Mouse (Mus musculus): ENCODE data around the gene Sox3. TPM values are rescaled to one million over a fixed set of nuclear protein-coding genes. Genes with fewer than 3 reads are reported as not detected.

Gene Sox3
- not detected in 2 replicates for polyA plus RNA-seq (2012; ENCODE audit: low replicate concordance)

DNA sequence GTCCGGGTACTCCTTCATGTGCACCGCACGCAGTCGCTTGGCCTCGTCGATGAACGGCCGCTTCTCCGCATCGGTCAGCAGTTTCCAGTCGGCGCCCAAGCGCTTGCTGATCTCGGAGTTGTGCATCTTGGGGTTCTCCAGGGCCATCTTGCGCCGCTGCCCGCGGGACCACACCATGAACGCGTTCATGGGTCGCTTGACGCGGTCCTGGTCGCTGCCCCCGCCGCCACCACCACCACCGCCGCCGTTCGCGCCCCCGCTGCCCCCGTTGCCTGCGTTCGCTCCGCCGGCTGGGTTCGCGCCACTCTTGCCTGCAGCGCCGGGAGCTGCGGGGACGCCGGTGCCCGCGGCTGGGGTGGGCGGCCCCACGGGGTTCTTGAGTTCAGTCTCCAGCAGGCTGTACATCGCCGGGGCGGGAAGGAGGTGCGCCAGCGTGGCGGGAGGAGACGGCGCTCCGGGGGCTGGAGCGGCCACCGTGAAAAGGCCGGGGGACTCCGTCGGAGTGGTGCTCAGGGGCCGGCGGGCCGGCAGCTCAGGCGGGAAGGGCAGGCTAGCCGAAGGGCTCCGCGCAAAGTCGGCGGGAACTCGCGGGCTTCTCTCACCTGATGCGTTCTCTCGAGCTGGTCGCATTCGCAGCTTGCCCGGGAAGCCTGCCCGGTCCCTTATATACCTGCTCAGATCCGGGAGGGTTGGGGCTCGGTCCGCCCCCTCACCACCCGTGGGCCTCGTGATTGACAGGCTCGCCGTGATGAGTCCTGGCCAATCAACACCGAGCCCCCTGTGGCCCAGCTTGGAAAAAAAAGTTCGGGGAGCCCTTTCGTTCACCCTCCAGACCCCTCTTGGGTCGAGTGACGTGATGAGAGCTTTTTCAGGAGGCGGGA, at the start of gene Sox3:
TSS of gene Sox3 (minus strand) at position 630 of the 881 bp plus-strand sequence.

Data from leukemia stem cell, adult 10-12 weeks (primary cell).